Mouse (Mus musculus): ENCODE measurements around the gene Rbfox2.

DNA sequence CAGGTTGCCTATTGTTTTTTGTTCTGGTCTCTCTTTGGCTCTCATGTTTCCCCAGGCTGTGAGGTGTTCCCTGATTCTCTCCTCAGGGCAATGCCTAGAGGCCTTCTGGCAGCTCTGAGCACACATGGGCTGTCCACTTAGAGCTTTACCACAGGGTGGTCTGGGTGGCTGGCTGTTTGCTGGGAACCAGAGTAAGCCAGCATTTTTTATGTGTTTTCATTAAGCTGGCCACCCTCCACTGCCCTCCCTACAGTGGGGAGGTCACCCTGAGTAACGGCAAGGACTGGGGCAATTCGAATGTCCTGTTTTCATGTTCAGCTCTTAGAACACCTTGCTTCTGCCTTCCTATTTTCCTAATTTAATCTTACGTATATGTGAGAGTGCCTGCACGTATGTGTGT, 24.6 kb upstream of the Rbfox2 start:
- TF ChIP-seq CTCF (conservative IDR thresholded peaks at IDR 0.05; ENCODE audit: low read length) = no peak
- no peak for TF ChIP-seq NANOG (IDR thresholded peaks at IDR 0.05; ENCODE audit: borderline replicate concordance, low read length)

All from E14TG2a.4 (cell line).